Mouse (Mus musculus) adrenal gland, adult 18-20 months (tissue): ENCODE data around the gene Atcay. TPM values are rescaled to one million over a fixed set of nuclear protein-coding genes. Genes with fewer than 3 reads are reported as not detected.
"Not testable (repeated sequence)": the region's sequence is repeated elsewhere in the genome, so short reads cannot be mapped to it uniquely, and the experiment has no call there.

ENCODE experiments used
- DNase-seq, 2 experiments: peaks; one replicate each; pipeline ENCODE4 v3.0.0; 2021 to 2022; ENCODE audit warnings: low spot score in 2 of 2
- total RNA-seq, 2 experiments: library from RNA; stranded (reverse); gene quantifications; 1 replicate in 1 of 2; 2 replicates in 1 of 2; pipeline ENCODE4 v1.2.3; 2021

Atcay gene
- total RNA-seq, 2 experiments from 2014 or later = 2.7 to 3.5 TPM

DNA sequence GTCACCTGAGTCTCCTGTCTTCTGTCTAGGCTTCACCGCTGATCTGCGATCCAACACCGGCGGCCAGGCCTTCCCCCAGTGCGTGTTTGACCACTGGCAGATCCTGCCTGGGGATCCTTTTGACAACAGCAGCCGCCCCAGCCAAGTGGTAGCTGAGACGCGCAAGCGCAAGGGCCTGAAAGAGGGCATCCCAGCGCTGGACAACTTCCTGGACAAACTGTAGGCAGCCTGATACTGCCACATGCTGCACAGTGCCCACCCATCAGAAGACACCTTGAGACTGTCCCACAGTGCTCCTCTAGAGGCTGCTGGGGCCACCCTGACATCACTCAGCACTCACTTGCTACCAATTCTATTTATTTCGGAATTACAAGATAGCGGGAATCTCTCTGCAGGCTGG lies 48.8 kb downstream of the Atcay start:
- DNase-seq = not testable (repeated sequence)

DNA sequence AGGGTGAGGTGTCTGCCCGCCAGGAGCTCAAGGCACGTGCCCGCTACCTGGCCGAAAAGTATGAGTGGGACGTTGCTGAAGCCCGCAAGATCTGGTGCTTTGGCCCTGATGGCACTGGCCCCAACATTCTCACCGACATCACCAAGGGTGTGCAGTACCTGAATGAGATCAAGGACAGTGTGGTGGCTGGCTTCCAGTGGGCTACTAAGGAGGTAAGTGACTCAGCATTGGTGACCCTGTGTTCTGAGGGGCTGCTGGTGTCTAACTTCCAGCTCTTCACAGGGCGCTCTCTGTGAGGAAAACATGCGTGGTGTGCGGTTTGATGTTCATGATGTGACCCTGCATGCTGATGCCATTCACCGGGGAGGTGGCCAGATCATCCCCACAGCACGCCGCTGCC lies 49.7 kb downstream of the Atcay start:
- no peak for DNase-seq

DNA sequence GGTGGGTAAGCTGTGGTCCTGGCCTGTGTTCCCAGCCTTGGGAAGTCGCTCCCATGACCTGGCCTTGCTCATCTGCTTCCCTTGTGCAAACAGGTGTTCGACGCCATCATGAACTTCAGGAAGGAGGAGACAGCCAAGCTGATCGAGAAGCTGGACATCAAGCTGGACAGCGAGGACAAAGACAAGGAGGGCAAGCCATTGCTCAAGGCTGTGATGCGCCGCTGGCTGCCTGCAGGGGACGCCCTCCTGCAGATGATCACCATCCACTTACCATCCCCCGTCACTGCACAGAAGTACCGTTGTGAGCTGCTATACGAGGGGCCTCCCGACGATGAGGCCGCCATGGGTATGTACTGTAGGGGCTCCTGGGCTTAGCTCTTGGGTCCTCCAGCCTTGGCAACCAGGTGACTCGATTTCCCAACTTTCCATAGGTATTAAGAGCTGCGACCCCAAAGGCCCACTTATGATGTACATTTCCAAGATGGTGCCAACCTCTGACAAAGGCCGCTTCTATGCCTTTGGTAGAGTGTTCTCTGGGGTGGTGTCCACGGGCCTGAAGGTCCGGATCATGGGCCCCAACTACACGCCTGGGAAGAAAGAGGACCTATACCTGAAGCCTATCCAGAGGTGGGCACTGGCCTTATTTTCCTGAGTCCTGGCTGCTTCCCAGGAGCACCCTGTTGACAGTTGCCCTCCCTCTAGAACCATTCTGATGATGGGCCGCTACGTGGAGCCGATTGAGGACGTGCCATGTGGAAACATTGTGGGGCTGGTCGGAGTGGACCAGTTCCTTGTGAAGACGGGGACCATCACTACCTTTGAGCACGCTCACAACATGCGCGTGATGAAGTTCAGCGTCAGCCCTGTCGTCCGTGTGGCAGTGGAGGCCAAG lies 50.9 kb downstream of the Atcay start:
- DNase-seq = no peak

- DNase-seq = no peak
Measured at GRCm38 (mm10) chr10:81178927-81179326, 51.7 kb downstream of the Atcay start.

DNA sequence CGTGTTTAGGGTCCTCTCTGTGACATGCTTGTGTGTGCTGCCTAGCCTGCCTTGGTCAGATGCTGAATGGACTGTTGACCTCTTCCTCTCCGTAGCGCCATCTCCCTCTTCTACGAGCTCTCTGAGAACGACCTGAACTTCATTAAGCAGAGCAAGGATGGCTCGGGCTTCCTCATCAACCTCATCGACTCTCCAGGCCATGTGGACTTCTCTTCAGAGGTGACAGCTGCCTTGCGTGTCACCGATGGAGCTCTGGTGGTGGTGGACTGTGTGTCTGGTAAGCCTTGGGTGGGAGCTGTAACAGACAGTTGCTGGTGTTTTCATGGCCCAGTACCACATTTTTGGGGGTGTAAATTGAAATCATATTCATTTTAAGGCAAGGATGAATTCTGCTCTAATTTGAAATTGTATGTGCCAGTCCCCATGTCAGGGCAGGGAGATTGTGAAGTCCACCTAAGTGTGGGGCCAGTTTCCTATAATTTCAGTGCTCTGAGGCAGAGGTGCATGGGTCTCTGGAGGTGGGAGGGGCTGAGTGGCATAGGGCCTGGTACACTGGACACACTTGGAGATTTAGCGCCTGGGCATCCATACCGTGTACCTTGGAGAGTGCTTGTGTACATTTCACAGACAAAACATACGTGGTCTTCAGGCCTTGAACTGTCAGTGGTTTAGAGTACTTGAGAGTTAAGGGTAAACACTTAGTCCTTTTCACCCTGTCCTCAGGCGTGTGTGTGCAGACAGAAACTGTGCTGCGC lies 52.5 kb downstream of the Atcay start:
- DNase-seq = no peak

DNA sequence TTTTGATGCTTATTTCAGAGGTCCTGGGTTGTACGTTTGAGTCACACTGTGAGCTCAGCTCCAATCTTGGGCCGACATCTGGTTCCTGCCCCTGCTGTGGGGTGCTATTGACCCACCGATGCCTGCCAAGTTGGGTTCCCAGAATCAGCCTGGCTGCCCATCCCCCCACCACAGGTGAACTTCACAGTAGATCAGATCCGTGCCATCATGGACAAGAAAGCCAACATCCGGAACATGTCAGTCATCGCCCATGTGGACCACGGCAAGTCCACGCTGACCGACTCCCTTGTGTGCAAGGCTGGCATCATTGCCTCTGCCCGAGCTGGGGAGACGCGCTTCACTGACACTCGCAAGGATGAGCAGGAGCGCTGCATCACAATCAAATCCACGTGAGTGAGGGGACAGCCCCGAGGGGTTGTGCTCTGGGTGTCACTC lies 53.1 kb downstream of the Atcay start:
- no peak for DNase-seq

DNA sequence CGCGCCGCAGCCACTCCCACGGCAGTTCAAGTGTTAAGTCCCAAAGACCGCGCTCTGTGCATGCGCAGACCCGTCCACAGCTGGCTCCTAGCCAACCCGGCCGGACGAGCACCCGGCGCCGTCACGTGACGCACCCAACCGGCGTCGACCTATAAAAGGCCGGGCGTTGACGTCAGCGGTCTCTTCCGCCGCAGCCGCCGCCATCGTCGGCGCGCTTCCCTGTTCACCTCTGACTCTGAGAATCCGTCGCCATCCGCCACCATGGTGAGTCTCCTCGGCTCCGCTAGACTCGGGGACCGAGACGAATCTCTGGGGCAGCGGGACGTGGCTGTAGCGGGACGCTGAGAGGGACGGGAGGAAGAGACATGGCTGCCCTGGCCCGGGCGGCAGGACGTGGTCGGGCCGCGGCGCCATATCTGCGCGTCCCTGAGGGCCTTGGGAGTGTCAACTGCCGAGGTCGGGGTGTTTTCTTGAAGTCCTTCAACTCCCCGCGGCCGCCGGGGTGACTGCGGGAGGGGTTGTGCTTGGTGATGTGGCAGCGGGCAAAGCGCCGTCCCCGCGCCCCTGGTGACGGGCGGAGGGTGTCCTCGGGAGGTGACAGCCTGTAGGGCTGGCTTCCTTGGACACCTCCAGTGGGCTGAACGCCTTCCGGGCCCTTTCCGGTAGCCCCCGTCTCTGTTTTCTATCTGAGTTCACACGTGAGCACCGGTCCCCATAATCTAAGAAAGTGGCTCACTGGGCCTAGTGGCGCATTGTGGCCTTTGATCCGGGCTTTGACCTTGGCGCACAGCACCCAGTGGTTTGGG lies 54.0 kb downstream of the Atcay start, which contains the start of gene Eef2:
TSS of gene Eef2 (plus strand) at position 166 of the 806 bp plus-strand sequence.
- DNase-seq = peak; percentile 100

GRCm38 (mm10) chr10:81175936-81176465 lies 54.6 kb downstream of the Atcay start:
- DNase-seq = no peak

DNA sequence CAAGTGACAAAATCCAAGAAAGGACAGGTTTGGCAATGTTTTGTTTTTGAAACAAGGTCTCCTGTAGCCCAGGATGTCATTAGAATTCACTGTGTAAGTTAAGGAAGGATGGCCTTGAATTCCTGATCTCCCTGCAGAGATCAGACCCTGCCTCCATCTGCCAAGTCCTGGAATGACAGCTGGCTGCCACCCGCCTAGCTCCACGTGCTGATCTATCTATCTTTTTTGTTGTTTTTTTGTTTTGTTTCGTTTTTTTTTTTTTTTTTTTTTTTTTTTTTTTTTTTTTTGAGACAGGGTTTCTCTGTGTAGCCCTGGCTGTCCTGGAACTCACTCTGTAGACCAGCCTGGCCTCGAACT lies 55.3 kb downstream of the Atcay start:
- DNase-seq = not testable (repeated sequence)

GRCm38 (mm10) chr10:81174617-81175344 lies 55.9 kb downstream of the Atcay start:
- DNase-seq = peak; percentile 86 to 89

DNA sequence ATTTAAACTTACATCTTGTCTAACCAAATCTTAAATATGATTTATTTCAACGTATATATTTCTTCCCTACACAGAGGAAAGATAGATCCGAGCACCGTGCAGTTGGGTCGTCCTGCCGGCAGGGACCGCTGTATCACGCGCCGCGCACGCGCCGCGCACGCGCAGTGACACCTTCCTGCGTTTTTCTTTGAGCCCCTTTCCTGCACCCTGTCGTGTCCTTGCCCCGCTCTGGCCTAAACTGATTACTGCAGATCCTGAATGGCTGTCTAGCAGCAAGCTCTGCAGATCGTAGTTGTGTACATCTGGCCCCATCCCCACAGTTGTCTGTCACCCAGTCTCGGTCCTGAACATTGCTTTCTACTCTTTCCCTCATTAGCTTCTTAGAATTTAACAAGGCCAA lies 57.5 kb downstream of the Atcay start:
- DNase-seq = peak; percentile 83 to 85

GRCm38 (mm10) chr10:81169411-81169900 lies 61.2 kb downstream of the Atcay start:
- DNase-seq = not testable (repeated sequence)

DNA sequence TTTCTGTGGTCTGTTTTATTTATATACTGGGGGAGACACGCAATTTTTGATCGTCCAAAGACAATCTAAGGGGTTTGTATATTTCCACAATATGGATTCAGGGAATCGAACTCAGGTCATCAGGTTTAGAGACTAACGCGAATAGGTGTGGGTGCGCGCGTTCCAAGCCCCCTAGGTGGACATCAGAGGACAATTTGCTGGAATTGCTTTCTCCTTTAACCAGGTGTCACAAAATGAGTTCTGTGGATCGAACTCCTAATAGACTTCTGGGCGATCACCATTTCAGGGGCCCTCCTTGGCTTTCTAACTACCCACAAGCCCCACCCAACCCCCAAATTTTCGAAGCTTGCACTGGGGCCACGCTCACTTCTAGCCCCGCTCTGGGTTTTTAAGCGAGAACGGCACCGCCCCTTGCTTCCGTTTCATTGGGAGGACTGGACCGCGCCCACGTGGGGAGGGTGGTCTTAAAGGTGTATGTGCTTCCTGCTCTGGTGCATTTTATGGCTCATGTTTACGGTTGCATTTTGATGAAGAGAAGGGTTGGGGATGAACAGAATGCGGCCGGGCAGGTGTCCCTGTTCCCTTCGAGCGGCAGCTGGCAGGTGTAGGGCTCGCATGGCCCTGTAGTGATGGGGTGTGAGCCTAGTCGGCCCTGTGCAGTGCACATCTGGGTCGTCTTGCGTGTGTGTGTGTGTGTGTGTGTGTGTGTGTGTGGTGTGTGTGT lies 62.0 kb downstream of the Atcay start:
- peak; percentile 71 to 77 for DNase-seq

- no peak for DNase-seq
Measured at GRCm38 (mm10) chr10:81168087-81168431, 62.6 kb downstream of the Atcay start.

DNA sequence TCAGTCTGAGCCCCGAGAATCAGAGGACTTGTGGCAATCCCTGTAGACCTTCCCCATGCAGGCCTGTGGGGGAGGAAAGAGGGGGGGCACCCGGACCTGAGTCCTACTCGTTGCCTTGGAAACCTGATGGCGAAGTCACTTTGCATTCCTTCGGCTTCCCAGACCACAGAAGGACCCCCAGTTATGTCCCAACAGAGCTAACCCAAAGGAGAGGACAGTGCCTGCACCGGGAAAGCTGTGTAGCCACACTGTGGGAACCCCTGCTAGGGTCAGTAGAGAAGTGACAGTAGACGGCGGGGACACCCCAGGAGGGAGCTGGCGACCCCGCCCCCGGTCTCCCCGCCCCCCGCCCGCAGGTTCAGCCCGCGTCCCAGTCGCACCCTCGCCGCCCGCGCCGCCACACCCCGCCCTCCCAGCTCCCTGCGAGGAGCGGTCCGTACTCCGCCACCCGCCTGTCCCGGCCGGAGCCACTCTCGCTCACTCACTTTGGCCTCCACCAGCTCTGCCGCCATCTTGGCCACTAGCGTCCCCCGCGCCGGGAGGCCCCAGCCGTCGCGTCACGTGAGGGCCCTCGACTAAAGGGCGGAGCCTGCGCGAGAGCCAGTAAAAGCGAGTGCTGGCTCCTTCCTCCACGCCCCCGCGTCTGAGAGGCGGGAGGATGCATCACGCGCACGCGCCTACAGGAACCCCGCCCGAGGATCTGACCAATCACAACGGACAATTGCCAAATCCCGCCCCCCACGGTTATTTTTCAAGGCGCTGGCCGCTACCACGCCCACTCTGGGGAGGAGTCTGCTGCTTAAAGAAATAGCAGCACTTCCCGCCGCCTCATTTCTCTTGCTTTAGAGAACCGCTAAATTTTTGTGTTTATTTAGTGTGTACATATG lies 63.2 kb downstream of the Atcay start, which contains the start of gene Pias4:
TSS of gene Pias4 (minus strand) at position 724 of the 887 bp plus-strand sequence.
- peak; percentile 99 for DNase-seq

GRCm38 (mm10) chr10:81165118-81165517 lies 65.5 kb downstream of the Atcay start:
- DNase-seq = no peak

DNA sequence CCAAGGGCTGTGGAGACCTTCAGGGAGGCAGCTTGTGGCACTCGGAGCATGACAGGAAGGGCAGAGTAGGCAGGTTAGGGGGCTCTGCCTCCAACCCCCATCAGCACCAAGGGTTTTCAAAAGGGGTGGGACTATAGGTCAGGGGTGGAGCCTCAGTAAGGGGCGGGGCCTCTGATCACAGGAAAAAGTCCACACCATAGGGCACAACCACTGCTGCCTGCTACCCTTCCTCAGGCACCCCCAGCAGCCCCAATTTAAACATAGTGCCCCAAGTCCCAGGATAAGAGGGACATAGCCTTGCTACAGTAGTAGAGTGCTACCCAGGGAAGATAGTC lies 68.3 kb downstream of the Atcay start:
- DNase-seq = no peak

DNA sequence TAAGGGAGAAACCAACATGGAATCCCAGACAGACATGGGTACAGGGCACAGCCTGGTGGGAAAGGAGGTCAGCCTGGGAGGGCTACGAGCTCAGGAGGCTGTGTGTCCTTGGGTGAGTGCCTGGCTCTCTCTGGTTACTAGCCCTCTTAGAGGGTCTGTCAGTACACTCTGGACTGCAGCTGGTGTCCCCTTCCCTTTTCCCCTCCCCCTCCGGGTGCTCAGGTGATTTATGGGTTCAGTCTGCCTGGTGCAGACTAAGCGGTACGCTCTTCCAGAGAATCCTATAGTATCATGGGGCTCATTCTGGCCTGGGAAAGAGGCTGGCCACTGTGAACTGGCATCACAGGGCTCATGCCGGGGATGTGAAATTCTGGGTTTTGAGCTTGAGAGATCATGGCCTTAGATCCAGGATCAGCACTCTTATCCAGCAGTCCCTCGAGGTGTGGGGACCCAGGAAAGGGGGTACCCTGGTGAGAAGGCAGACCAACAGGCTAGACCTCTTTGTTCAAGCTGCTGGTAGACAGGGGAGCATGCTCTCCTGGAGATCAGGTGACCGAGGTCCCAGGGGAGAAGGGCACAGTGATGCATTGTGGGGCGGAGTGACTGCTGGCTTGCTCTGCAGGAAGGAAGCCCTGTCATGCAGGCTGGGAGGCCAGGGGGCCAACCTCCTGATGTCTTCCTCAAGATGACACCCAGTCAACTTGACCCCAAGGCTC lies 68.9 kb downstream of the Atcay start:
- no peak for DNase-seq
